Mouse (Mus musculus) Muller cell, postnatal 12 days (primary cell): ENCODE results near the gene Ybx2.
"Not testable (repeated sequence)": the region's sequence is repeated elsewhere in the genome, so short reads cannot be mapped to it uniquely, and the experiment has no call there.

ENCODE experiments used
- DNase-seq: peaks from one replicate; pipeline ENCODE4 v3.0.0-alpha.2; 2015; ENCODE audit errors: inconsistent ontology term

Ybx2 gene

DNA sequence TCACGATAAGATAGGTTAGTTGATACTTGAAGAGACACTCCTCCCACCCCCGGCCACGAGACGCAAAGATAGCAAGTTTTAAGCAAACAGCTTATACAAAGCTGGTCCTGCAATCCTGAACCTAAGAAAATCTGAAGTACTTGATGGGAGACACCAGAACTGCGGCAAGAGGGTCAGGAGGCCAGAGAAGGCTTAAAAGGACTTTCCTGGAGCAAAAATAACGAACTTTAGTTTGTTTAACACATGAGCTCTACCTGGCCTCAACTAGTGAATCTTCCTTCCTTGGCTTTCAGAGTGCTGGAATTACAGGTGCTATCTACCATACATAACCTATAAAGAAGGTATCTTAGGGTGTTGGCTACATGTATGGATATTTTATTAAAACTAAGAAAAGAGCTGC lies 915 bp upstream of the Ybx2 start:
- DNase-seq = peak; percentile 20

DNA sequence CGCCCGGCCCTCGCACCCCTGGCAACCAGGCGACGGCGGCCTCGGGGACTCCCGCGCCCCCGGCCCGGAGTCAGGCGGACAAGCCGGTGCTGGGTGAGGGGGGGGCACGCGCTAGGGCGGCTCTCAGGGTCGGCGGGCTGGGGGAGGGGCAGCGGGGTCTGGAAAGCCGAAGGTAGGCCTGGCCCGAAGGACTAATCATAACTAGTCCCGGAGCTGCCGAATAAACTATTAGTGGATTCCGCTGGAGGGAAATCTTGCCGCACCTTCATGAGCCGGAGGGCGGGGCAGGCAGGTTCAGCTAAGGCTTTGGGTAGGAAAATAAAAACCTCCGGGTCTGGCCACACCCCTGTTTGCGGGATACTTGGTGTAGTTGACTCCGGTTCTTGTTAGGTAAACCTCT lies 560 bp downstream of the Ybx2 start:
- no peak for DNase-seq

DNA sequence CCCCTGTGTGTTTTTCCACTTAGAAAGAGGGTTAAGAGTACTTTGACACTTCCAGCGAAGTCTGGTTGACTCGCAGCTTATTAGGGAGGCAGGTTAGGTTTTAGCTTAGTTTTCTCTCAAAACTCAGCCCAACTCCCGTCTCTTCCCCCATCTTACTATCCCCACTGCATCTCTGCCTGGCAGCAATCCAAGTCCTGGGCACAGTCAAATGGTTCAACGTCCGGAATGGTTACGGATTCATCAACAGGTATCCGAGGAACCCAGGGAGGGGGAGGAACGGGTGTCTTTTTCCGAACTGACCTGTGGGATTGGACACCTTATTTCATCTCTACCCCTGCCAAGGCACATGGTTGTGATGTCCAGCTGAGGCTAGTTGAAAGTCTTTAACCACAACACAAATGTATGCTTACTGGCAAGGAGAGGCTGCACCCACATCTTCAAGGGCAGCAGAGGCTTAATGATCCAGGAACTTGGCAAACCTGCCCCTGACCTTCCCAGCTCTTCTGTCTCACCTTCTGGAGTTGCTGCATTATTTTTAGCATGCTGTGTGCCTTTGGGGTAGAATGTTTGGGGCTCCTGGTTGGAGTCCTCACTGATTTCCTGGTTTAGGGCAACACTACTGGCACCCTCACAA lies 1.2 kb downstream of the Ybx2 start:
- DNase-seq = no peak

DNA sequence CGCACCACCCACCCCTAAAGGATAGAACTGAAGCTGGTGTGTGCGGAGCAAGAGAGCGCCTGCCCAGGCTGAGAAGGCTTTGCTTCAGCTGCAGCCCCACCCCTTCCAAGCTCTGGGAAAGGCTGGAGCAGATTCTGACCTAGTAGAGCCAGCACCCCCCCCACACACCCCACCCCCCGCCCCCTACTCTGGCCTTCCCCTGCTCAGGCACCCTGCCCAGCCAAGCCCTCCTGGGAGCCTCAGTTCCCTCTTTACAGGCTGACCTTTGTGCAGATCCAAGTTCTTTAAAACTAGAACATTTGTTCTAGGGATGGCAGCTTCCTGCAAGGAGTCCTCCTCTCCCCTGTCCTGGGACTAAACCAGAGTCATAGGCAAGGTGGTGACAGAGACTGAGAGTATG lies 1.8 kb downstream of the Ybx2 start:
- DNase-seq = no peak

DNA sequence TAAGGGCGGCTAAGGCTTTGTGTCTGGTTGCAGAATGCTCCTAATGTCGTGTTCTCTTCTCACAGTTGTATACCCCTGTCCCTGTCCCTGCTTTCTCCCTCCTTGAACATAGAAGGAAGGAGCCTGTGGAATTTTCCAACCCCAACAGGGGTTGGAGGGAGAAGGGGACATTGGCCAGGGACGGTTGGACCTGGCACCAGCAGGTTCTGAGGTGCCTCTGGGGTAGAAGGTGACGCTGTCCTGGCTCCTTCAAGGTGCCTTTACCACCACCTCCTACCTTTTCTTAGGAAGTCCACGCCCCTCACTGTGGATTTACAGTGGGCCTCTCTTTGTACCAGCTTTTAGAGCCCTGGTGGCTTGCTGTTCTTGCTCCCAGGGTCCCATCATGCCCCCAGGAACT lies 2.2 kb downstream of the Ybx2 start:
- no peak for DNase-seq

DNA sequence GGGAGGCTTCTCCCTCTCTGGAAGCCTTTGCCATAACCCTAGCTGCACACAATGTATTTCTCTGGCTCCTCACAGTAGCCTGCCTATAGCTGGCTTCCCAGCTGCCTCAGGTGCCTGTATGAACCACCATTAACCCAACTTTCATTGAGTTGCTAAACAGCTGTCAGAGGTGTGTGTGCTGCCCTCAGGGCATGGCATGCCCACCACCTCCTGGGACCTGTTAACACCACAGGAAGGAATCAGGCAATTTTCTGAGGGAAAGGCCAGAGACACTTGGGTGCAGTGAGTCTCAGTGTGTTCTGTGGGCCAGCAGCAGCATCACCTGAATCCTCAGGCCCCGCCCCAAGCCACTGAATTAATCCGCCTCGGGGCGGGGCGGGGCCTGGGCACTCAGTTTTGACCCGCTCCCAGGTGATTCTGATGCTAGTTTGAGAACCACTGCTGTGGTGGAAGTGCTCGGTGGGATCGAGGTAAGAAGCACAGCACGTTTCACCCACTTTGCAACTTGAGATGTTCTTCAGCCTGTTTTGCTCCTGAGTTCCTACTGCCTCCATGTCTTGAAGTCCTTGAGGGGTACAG lies 2.9 kb downstream of the Ybx2 start:
- DNase-seq = no peak

DNA sequence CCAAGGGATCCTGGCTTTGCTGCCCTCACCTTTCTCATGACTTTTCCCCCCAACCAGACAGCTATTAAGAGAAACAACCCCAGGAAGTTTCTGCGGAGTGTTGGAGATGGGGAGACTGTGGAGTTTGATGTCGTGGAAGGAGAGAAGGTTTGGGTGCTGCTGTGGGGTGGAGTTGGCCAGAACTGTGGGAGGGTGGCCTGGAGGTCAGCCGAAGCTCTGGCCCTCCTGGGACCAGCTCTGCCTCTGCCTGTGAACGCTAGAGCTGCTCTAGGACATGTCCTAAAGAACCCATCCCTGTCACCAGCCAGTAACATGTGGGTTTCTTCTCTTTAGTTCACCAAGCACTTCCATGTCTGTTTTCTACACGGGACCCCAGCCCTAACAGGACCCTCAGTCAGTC lies 3.6 kb downstream of the Ybx2 start:
- DNase-seq = no peak

DNA sequence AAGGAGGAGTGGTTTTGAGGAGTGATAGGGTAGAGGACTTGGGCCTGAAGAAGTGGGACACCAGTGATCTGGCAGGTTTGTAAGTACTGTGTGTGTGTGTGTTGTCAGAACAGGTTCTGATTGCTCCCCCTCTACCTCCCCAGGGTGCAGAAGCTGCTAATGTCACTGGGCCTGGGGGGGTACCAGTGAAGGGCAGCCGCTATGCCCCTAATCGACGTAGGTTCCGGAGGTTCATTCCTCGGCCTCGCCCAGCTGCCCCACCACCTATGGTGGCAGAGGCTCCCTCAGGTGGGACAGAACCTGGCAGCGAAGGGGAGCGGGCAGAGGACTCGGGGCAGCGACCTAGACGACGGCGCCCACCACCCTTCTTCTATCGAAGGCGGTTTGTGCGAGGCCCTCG lies 4.1 kb downstream of the Ybx2 start:
- no peak for DNase-seq

DNA sequence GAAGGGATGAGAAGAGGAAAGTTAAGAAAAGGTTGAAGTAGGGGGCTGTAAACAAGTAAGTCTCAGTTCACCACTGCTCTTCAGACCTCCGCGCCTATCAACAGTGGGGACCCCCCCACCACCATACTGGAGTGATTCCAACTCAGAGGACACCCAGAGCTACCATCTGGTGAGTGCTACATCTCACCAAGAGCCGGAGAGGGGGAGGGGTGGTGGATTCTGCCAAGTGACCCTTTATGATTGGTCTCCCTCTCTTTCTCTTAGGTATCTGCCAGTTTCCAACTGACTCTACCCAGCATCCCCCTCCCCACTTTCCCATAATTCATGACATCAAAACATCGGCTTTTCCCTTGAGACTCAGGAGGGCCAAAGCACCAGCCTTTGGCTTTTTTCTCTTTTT lies 5.4 kb downstream of the Ybx2 start:
- no peak for DNase-seq

DNA sequence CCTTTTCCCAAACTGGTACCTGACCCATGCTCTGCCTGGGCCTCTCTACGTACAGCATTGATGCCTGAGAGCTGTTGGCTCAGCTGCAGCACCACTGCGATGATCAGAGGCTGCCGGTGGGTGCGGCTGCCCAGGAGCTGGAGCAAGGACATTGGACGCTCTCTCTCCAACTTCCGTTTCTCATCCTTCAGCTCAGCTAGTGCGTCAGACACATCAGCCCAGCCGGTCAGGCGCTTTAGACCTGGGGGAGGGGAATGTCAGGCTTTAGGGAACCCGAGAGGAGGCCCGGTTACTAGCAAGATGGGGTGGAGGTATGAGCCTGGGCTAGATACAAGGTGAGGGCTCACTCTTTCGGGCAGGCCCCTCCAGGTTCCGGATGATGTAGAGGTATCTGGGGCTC lies 9.6 kb downstream of the Ybx2 start:
- no peak for DNase-seq

DNA sequence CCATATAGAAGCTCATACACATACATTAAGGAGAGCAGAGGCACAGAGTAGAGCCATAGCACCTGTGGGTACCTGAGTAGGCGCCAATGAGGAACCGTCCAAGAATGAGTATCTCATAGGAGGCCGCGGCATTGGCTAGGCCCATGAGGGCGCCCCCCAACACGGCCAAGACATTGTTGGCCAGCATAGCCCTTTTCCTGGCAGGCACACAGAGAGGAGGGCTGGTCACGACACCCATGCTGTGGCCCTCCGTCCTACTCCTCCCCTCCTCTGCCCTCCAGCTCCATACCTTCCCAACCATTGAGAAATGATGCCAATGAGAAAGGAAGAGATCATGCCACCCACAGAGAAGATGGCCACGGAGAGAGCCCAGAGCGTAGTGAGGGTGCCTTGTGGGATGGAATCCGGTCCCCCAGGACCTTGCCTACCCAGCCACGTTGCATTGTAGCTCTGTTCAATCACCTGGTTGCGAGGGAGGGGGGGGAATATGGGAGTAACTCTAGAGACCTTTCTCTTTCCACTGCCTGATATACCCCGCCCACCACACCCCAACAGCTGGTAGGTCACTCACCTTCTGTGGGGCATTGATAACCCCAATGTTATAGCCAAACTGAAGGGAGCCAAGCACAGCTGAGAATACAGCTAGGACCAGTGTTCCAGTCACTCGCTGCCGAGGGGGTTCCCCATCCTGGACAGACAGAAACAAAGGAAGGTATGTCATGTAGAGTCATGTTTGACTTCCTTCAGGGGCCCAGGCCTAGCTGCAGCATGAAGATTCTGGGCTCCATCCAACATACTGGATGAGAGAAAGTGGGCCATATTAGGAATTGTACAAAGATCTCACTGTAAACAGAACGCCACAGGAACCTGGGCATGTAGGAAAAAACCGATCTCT lies 10.6 kb downstream of the Ybx2 start:
- DNase-seq = no peak

DNA sequence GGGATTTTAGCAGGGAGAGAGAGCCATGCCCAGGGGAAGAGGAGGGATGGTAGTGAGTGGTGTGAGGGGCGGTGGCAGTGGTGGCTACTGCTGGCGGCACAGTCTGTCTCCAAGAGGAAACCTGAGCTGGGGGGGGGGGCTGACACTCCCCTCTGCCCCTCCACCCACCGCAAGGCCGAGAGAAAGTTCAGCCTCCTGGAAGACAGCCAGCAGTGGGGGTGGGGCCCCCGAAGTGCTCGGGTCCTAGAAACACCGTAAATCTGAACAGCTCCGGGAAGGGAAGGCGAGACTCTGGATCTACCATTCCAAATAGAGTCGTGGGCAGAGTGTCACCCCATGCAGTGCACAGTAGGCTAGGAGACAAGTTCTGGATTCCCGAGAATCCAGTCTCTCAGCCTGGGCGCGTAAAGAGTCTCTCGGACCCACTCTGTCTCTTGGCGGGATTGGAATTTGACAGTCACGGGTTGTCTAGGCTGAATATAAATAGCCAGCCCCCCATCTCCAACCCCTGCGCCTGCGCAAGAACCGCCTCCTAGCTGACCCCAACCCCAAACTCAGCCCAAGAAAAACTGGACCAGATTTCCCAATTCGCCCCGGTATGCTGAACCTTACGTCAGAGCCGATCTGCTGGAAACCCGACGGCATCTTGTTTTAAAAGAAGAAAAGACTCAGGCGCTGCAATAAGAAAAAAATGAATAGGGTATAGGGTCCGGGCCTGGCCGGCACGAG lies 11.9 kb downstream of the Ybx2 start:
- no peak for DNase-seq

DNA sequence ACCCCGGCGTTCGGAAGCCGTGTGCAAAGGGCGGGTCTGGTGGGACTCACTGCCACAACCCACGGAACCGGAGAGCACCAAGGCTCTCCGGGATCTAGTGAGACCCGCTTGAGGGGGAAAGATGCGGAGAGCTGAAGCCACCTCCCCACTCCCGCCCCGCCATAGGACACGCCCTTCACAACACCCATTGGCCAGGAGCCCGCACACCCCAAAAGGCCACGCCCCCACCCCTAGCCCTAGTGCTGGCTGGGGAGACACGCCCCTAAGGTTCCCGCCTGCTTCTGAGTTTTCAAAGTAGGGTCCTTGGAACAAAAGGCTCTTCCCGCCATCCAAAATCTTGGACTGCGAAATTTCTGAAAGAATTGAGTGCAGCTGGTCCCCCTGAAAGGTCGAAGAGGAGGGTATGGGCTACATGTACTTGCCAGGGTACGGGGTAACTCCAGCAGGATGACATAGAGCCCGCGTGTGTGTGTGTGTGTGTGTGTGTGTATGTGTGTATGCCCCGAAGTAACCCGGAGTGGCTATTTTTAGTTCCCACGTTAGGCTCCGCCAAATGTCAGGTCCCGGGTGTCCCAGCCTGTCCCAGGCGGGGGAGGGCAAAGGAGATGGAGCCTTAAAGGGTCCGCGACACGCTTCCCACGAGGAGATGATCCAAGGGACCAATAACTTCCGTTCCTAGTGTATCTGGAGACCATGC lies 12.6 kb downstream of the Ybx2 start, which contains the start of gene Slc2a4:
TSS of gene Slc2a4 (minus strand) at position 123 of the 697 bp plus-strand sequence.
- DNase-seq = peak; percentile 94

DNA sequence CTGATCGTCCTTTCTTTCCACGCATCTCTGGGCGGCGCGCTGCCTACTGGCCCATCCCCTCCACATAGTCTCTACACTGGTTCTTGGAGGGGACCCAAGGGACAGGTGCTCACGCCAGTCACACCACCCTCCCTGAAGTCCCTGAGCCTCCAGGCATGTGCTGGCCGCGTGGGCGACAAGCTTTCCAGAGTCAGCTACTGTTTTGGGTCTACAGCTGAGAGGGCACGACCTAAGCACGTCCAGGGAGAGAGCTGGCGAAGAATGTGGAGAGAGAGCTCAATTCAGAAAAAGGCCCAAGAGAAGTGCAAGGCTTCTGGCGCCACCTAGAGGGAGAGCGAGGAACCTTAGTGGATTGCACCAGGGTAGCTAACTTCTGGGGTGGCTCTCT lies 13.2 kb downstream of the Ybx2 start:
- DNase-seq = peak; percentile 83

DNA sequence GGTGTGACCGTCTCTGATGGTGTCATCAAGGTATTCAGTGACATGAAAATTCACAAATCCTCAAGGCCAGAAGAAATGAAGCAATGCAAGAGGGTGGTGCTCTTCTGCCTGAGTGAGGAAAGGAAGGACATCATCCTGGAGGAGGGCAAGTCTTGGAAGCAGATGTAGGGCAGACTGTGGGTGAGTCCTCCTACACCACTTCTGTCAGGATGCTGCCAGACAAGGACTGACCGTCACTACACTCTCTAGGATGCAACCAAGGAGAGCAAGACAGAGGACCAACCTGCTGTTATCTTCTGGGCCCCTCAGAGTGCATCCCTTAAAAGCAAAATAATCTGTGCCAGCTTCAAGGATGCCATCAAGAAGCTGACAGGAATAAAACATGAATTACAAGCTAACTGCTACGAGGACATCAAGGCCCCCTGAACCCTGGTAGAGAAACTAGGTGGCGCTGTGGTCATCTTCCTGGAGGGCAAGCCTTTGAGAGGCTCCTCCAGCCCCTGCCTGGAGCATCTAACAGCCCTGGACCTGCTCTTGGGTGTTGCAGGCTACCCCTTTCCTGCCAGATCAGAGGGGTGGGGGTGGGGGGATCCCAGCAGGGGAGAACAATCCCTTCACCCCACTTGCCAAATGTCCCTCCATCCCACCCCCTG lies 15.3 kb downstream of the Ybx2 start:
- DNase-seq = no peak

DNA sequence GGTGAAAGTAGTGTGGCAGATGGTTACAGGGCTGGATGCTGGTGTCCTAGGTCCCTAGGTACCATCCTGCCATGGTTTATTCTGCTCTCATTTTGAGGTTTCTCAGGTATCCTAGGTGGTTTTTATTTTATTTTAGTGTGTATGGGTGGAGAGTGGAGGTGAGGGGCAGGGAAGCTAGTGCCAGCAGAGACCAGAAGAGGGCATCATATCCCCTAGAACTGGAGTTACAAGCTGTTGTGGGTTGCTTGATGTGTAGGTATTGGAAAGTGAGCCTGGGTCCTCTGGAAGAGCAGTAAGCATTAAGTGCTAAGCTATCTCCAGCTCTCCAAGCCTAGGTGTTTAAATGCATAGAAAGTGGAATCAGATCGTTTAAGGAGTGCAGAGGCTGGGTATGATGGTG lies 16.7 kb downstream of the Ybx2 start:
- DNase-seq = no peak

DNA sequence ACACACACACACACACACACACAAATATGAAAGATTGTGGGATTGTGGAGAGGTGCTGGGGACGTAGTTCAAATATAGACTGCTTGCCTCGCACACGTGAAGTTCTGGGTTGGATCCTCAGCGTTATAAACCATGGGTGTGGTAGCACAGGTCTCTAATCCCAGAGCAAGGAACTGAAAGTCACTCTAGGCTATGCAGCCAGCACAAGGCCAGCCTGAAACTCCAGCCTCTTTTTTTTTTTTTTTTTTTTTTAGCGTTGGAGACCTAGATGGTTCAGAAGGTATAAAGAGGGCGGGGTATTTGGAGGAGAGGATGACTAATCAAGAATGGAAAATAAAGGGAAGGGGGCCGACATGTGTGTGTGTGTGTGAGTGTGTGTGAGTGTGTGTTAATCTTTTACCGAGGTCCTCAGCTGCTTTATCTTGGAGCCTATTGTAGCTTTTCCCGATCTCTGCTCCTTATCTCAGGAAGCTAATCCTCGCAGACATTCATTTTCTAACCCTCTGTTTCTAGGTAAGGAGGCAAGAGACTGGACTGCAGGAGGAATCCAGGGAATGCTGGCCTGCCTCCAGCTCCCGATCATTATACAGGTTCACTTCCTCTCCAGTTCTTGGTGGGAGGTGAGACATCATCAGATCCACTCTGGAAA lies 17.8 kb downstream of the Ybx2 start:
- no peak for DNase-seq

DNA sequence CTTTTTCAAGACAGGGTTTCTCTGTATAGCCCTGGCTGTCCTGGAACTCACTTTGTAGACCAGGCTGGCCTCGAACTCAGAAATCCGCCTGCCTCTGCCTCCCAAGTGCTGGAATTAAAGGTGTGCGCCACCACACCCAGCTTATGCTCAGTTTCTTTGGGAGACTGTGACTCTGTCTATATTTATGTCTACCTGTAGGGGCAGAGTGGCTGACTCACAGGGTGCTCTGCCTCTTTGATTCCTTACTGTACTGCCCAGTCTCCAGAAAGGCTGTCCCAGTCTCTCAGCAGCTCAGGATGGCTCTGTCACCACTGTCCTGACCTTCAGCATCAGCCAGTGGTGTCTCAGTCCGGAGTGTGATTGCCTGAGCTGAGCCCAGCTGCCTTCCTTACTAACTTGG lies 20.0 kb downstream of the Ybx2 start:
- not testable (repeated sequence) for DNase-seq

DNA sequence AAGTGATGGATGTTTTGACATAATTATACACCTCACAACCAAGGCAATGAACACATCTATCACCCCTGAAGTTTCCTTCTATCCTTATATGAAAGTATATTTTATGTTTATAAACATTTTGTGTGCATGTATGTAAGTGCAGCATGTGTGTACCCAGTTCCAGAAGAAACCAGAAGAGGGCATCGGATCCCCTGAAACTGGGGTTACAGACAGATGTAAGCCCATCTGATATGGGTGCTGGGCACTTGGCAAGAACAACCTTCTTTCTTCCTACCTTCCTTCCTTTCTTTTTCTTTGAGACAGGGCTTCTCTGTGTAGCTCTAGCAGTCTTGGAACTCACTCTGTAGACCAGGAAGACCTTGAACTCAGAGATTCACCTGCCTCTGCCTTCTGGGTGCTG lies 20.6 kb downstream of the Ybx2 start:
- DNase-seq = no peak

DNA sequence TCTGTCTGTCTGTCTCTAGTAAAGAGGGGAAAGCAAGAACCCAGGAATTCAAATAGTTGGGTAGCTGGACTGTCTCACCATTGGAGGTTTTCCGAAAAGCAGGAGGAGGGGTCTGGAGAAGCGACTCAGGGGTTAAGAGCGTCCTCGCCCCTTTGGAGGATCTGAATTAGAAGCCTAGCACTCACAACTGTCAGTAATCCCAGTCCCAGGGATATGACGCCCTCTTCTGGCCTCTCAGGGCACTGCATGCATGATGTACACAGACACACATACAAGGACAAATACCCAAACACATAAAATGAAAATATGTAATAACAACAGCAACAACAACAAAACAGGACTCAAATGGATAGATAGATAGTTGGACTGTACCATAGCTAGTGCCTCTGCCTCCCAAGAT lies 25.0 kb downstream of the Ybx2 start:
- DNase-seq = no peak

DNA sequence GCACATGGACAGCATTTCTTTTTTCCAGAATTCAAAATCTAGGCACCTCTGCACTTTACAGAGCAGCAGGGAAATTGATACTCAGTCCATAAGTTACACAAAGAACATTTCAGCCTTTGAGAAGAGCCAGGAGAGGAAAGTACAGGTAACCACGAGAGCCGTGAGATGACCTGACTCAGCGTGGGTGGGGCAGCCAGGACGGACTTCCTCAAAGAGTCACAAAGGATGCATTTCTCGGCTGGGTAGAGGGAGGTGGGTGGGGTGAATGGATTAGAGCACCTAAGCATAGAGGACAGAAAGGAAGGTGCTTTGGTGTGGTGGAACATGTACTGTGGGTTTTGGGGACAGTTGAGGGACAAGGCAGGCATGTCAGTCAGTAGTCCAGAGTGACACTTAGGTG lies 26.2 kb downstream of the Ybx2 start:
- no peak for DNase-seq
